In the genomic region with DNA sequence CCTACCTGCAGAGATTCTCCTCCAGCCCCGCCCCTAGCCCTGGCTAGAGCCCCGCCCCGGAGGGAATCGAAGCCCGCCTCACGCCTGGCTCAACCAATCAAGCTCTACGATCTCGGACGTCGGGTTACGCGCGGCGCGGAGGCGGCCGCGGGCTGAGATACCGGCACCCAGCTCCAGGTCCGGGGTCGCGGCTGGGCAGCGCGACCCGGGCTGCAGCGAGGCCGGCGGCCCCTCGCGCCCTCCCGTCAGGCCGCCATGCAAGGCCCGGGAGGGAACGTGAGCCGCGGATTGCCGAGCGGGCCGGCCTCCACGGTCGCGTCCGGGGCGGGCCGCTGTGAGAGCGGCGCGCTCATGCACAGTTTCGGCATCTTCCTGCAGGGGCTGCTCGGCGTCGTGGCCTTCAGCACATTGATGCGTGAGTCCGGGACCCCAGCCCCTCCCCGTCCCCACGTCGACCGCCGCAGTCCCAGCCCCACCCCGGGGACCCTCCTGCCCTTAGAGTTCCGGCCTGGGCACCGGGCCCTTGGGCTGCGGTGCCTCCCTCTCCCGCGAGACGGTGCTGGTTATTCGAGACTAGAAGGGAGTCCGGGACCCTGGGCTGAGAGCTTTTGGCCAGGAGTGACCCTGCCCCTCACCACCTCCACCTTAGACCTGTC, we compare ENCODE assay signal across 8 mouse cellular contexts. TPM values are rescaled to one million over a fixed set of nuclear protein-coding genes. Genes with fewer than 3 reads are reported as not detected.
DNase-seq lines count a peak whose midpoint lies in the region; ATAC-seq lines count a peak whose summit lies in the region.

A gene (plus strand): TSS at position 115 of the 656 bp plus-strand sequence.

- ATAC-seq in common myeloid progenitor, adult 5-6 weeks (replicated peaks; ENCODE audit: low read depth, poor library complexity, severe bottlenecking): peak; percentile 74
- peak; percentile 78 for ATAC-seq in megakaryocyte progenitor cell, adult 5-6 weeks (replicated peaks; ENCODE audit: poor library complexity)

- peak; percentile 92 for DNase-seq in ZHBTc4 (ENCODE audit: low read depth, low spot score)
- peak; percentile 70 to 73 for DNase-seq in gastrocnemius, adult 8-10 months (ENCODE audit: low spot score in 2 of 2)
- DNase-seq in induced T-regulatory cell, adult 2 months (ENCODE audit: low read depth): peak; percentile 91
- peak; percentile 54 to 87 for DNase-seq in left cerebral cortex, adult 9 months (ENCODE audit: low spot score in 2 of 2)
- DNase-seq in right cerebral cortex, postnatal 14 days: peak; percentile 84
- peak; percentile 84 to 89 for DNase-seq in urinary bladder, postnatal 36 days (ENCODE audit: low spot score in 2 of 2)

RNA-seq across cellular contexts. Expression of the gene that starts here (rescaled TPM):
- total RNA-seq in common myeloid progenitor, adult 5-6 weeks (2017): 6.4 and 6.8 TPM in 2 replicates
- 10 to 100 TPM in 1 of 4 experiments, 1 to 10 TPM in 3; 6.3 to 10.6 (median 7.2) TPM for total RNA-seq in gastrocnemius, adult 8-10 months (2022)
- total RNA-seq in megakaryocyte progenitor cell, adult 5-6 weeks (2015): 7.1 and 10.9 TPM in 2 replicates
- 6.4 and 9.8 TPM in 2 replicates for total RNA-seq in megakaryocyte progenitor cell, adult 5-6 weeks (2017)

Comparison
In these comparisons a context has a peak if more than half of its experiments do, and no peak if none do; other contexts are left out.
1. Peak in every context shown above with its lines: DNase-seq and ATAC-seq.